Mouse (Mus musculus): ENCODE measurements around the gene Smarcd1.

GRCm38 (mm10) chr15:99670154-99670821 is 31.6 kb upstream of the Smarcd1 start, which contains the start of gene Asic1:
- TF ChIP-seq CTCF (IDR thresholded peaks at IDR 0.05; ENCODE audit: control insufficient read depth, insufficient read depth, insufficient read length), result no peak
- TF ChIP-seq MYOG (IDR thresholded peaks at IDR 0.05; ENCODE audit: control insufficient read depth, extremely low read depth, insufficient read length), result no peak
- TF ChIP-seq CEBPB (IDR thresholded peaks at IDR 0.05; ENCODE audit: low read depth), result no peak
- no peak for TF ChIP-seq USF1 (IDR thresholded peaks at IDR 0.05; ENCODE audit: low read depth)
- TF ChIP-seq MAX (IDR thresholded peaks at IDR 0.05), result no peak
- TF ChIP-seq MYOD1 (IDR thresholded peaks at IDR 0.05; ENCODE audit: control insufficient read depth, insufficient read length, low read depth), result no peak
- TF ChIP-seq FOSL1 (IDR thresholded peaks at IDR 0.05; ENCODE audit: insufficient read depth, low read length, poor library complexity, severe bottlenecking), result no peak
